Mouse (Mus musculus) heart, postnatal 10 days (tissue): ENCODE results near the gene Hcn1. TPM values are rescaled to one million over a fixed set of nuclear protein-coding genes. Genes with fewer than 3 reads are reported as not detected.
A peak's percentile ranks its signal among the peaks of the same experiment; 100 is the strongest.

ENCODE experiments used
- DNase-seq, 2 experiments: peaks; one replicate each; pipeline ENCODE4 v3.0.0; 2021
- intact Hi-C: fragments of 180-260 bp; cut with DNase I; formaldehyde crosslinking; loops from one replicate; pipeline ENCODE4 v1.15.1; 2025
- total RNA-seq, 2 experiments: library from RNA; stranded (reverse); gene quantifications; 2 replicates each; pipeline ENCODE4 v1.2.3; 2021

The Hcn1 gene
- 1 to 10 TPM in 1 of 2 experiments, under 1 TPM in 1; 0.64 to 1.4 TPM for total RNA-seq

DNA sequence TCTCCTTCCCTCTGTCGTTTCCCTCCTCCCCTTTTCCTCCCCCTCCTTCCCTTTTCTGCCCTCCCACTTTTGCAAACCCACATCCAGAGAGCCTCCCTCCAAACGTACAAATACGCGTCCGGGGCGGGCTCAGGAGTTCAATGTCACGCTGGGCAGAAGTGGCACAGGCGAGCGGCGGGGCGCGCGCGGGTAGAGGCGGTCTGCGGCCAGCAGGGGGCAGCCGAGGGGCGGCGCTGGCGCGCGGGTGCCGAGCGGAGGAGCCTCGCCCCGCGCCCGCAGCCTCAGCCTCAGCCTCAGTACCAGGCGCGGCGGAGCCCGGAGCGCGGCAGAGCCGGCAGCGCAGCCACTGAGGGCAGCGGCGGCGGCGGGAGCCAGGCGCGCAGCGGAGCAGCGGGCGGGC is at the start of gene Hcn1:
TSS of gene Hcn1 (plus strand) at position 140 of the 400 bp plus-strand sequence.
- peak; percentile 71 to 79 for DNase-seq
- intact Hi-C loops: loop anchor here (2.0 to 5.0 kb wide), 4 partner anchors 110 to 750 kb away; no protein-coding TSS in a partner anchor

GRCm38 (mm10) chr13:117567251-117567650 is 34.9 kb upstream of the Hcn1 start:
- intact Hi-C loops: no loop called here
- peak; percentile 44 to 55 for DNase-seq

DNA sequence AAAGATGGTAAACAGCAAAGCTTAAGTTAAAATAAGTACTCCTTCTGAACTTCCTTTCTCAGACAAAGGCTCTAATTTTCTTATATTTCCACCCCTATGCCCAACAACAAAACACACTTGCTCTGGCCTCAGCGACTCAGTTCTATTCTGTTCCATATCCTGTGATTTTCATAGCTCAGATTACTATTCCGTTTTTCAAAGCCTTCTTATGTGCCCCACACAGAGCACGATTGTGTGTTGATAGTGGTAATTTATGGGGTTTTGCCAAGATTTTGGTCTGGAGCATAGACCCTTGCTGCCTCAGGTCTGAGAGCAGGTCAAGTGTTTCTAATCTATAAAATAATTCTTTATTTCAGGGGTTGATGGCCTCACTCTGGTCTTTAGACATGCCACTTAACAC is 30.4 kb upstream of the Hcn1 start:
- DNase-seq: no peak
- intact Hi-C loops: no loop called here

GRCm38 (mm10) chr13:117594494-117595182 is 7.5 kb upstream of the Hcn1 start:
- DNase-seq: no peak
- intact Hi-C loops: no loop called here

GRCm38 (mm10) chr13:117595183-117595532 is 7.0 kb upstream of the Hcn1 start:
- intact Hi-C loops: no loop called here
- DNase-seq: no peak

- DNase-seq: no peak
- intact Hi-C loops: loop anchor here (5.0 kb wide), 3 partner anchors 111 to 751 kb away; no protein-coding TSS in a partner anchor
These were observed 672 bp upstream of the Hcn1 start for GRCm38 (mm10) chr13:117601331-117601965.

DNA sequence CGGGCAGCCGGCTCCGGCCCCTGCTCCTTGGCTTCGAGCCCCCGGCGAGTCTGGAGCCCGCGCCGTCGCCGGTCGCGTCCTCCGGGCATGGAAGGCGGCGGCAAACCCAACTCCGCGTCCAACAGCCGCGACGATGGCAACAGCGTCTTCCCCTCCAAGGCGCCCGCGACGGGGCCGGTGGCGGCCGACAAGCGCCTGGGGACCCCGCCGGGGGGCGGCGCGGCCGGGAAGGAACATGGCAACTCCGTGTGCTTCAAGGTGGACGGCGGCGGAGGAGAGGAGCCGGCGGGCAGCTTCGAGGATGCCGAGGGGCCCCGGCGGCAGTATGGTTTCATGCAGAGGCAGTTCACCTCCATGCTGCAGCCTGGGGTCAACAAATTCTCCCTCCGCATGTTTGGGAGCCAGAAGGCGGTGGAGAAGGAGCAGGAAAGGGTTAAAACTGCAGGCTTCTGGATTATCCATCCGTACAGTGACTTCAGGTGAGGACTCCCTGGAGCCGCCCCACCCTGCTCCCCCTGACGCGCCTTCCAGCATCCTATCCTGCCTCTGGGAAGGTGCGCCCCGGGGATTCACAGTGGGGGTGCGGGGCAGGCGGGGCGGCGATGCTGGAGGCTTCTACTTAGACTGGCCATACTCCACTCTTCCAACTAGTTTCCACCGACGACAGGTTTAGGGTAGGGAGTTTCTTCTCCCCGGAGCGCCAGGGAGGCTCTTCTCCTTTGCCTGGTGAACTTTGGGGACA is 668 bp downstream of the Hcn1 start:
- intact Hi-C loops: loop anchor here (2.0 to 5.0 kb wide), 4 partner anchors 110 to 750 kb away; no protein-coding TSS in a partner anchor

GRCm38 (mm10) chr13:117603421-117603820 is 1.3 kb downstream of the Hcn1 start:
- no peak for DNase-seq
- intact Hi-C loops: loop anchor here (2.0 to 5.0 kb wide), 4 partner anchors 109 to 749 kb away; no protein-coding TSS in a partner anchor

More for the DNA sequence above, 668 bp downstream of the Hcn1 start:
- no peak for DNase-seq

DNA sequence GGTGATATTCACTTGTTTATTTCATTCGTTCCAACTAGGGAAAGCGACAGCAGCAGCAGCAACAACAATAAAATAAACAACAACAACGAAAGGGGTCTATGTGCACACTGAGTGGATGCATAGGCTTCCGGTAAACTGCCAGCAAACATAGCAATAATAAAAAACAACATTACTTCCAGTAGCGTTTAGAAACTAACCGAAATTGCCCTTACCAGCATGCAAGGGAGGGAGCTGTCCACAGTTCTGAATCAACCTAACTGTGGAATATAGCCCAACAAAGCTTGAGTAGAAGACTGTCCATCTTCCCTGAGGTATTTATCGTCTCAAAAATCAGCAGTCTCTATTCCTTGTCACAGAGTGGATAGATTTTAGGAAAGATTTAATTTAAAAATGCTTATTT is 2.0 kb downstream of the Hcn1 start:
- intact Hi-C loops: loop anchor here (5.0 kb wide), 3 partner anchors 108 to 748 kb away; no protein-coding TSS in a partner anchor
- DNase-seq: peak; percentile 50 to 66

DNA sequence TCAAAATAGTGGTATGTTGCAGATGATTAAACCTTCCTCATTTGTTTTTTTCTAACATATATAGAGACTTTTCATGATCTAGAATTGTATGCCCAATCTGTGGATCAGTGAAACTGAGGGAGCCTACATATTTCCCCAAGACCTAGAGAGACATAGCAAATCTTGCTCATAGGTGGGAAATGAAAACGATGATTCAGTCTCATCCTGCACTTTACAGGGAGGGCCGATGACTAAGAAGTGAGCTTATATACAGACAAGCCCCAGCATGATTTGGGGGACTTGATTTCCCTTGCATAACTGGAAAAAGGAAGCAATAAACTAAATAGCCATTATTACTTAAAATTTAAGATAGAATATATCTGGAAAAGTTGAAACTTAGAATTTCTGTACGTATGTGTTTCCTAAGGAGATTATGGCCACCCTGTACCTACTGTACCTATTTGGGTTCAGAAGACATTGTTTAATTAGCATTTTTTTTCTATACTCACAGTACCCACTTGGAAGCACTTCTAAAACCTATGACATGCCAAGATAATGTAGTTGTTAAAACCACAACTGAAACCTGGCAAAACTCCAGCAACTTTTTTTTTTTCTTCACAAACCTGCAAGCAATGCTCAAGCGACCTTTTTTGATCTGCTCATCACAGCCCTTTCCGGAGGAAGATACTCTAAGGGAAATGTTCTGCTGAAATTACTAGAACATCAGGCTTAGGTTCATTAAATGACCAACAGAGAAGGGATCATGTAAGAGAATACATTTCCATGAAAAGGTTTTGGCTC is 3.0 kb downstream of the Hcn1 start:
- DNase-seq: no peak
- intact Hi-C loops: loop anchor here (5.0 kb wide), 3 partner anchors 107 to 747 kb away; no protein-coding TSS in a partner anchor

DNA sequence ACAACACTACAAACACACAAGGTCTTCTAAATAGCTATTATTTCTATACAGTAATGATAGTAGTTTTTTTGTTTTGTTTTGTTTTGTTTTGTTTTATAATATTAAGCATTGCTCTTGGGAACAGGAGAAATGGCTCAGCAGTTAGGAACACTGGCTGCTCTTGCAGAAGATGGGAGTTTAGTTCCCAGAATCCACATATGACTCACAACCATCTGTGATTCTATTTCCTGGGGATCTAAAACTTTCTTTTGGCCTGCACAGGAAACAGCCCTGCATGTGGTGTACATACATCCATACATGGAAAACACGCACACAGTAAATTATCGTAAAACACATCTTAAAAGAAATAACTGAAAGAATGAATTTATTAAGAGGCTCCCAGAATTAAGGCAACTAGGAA is 9.8 kb downstream of the Hcn1 start:
- intact Hi-C loops: no loop called here

GRCm38 (mm10) chr13:117619544-117619943 is 17.4 kb downstream of the Hcn1 start:
- DNase-seq: no peak
- intact Hi-C loops: no loop called here

More for the DNA sequence above, 9.8 kb downstream of the Hcn1 start:
- DNase-seq: no peak

DNA sequence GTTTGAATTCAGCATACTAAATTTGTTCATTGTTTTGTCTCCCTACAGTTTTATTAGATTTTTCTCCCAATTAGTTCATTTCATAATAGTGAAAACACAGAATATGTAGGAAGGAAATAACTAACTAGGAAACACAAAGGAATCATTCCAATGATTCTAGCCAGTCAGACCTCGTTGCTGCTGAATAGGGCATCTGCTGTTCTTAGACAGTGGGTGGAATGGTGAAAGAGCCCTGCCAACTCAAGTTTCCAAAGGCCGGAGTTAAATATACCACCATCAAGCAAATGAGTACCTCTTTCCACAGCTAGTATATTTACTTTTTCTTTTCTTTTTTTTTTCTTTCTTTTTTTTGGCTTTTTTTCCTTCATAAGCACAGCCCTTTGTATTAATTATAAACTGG is 55.4 kb downstream of the Hcn1 start:
- intact Hi-C loops: no loop called here

DNA sequence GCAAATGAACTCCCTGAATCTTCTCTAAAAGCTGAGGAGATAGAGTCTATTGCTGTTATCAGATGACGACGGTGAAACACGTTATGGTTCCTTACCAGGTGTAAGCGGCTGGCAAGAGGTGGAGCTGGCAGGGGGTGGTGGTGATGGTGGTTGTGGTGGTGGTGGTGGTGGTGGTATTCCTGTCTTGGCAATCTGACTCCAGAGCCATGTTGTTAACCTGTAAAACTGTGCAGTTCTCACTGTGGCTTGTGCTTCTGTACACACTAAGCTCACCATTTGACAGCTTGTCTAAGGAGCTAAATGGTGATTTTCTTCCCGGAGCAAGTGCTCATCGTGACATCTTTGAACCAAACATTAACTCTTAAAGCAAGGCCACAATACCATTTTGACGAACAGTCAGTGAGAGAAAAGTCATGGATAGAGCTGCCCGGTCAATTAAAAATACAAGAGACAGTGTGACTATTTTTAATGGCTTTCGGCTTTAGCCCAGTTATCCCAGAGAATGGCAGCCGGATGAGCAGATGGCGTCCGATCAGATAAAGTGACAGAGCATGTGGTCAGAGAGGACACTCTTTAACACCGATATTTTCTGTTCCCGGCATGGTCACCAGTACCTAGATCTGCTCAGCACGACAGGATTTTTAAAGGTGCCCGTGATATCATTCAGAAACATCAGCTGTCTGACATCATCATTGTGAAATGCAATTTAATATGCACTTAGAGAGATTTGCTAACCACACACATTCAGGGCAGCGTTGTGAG is 56.5 kb downstream of the Hcn1 start:
- no peak for DNase-seq
- intact Hi-C loops: no loop called here

More for the DNA sequence above, 55.4 kb downstream of the Hcn1 start:
- no peak for DNase-seq

DNA sequence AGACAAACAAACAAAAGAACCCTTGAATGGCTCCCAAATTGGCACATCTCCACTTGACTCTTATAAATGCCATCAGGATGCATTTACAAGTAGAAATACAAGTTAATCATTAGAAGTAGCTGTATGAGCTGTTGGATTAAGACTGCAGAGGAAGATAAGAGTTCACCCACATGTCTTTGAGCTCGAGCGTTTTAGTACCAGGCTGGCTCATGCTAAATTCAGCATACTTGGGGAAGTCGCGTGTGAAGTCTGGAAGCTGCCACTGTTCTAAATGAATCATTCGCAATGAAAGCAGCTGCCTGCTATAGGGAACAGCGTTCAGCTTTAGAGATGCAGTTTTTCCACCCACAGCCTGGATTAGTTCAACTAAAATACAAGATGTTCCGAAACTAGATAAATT is 57.4 kb downstream of the Hcn1 start:
- intact Hi-C loops: no loop called here
- peak in 1 of 2 experiments; percentile 3 for DNase-seq

- DNase-seq: no peak
- intact Hi-C loops: loop anchor here (5.0 to 10.0 kb wide), 2 partner anchors 142 to 565 kb away; no protein-coding TSS in a partner anchor
These were observed 60.5 kb downstream of the Hcn1 start for GRCm38 (mm10) chr13:117662661-117663060.

DNA sequence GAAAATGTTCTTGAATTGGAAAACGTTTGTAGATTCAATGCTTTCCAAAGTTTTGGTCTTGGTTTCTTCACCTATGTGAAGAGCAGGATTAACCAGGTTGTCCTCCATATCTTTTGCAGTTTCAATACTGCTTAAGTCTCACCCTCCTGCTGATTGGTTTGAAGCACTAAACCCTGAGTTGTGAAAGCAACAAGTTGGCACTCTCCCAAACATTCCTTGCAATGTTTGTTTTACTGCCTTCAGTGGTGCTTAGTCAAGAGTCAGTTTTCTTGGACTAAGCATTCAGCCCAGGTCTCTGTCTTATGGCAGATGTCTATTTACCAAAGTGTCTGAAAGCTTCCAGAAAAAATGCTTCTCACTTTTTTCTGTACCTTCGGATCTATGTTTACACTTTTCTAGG is 67.2 kb downstream of the Hcn1 start:
- intact Hi-C loops: loop anchor here (10.0 kb wide), 1 partner anchor 135 kb away; no protein-coding TSS in a partner anchor
- DNase-seq: peak in 1 of 2 experiments; percentile 7

GRCm38 (mm10) chr13:117671851-117672250 is 69.7 kb downstream of the Hcn1 start:
- intact Hi-C loops: no loop called here
- DNase-seq: no peak

GRCm38 (mm10) chr13:117676418-117676817 is 74.3 kb downstream of the Hcn1 start:
- intact Hi-C loops: no loop called here
- no peak for DNase-seq
